Mouse (Mus musculus) lung, postnatal 0 days (tissue): ENCODE results near the gene Med14. TPM values are rescaled to one million over a fixed set of nuclear protein-coding genes. Genes with fewer than 3 reads are reported as not detected.

Source experiments
- ATAC-seq: fragments of 200-750 bp; cut with Nextera tagmentation; 2 replicates; pipeline ENCODE4 v1.8.0; 2017; ENCODE audit warnings: moderate library complexity
- DNase-seq: peaks from one replicate; pipeline ENCODE4 v3.0.0-alpha.2; 2016; ENCODE audit warnings: low spot score
- H3K27ac ChIP-seq: fragments of 300-500 bp; sonication (generic); 2 replicates; pipeline ENCODE4 v1.5.1; 2014; ENCODE audit warnings: antibody characterized with exemption, mild to moderate bottlenecking, low read length, mixed read lengths
- H3K27me3 ChIP-seq: fragments of 300-500 bp; sonication (generic); replicated peaks from 2 replicates; pipeline ENCODE4 v1.6.1; 2014; ENCODE audit warnings: low read length, mixed read lengths; ENCODE audit not compliant: insufficient read depth
- H3K36me3 ChIP-seq: fragments of 300-500 bp; sonication (generic); 2 replicates; pipeline ENCODE4 v1.6.1; 2014; ENCODE audit warnings: low read length, mixed read lengths; ENCODE audit not compliant: insufficient read depth
- H3K4me1 ChIP-seq: fragments of 300-500 bp; sonication (generic); 2 replicates; pipeline ENCODE4 v1.6.1; 2014; ENCODE audit warnings: antibody characterized with exemption, low read depth, low read length, mixed read lengths; ENCODE audit not compliant: insufficient read depth
- H3K4me2 ChIP-seq: fragments of 300-500 bp; sonication (generic); replicated peaks from 2 replicates; pipeline ENCODE4 v1.6.1; 2014; ENCODE audit warnings: low read depth, mild to moderate bottlenecking, low read length, moderate library complexity, mixed read lengths
- H3K4me3 ChIP-seq: fragments of 300-500 bp; sonication (generic); 2 replicates; pipeline ENCODE4 v1.5.1; 2014; ENCODE audit warnings: low read depth, low read length
- H3K9ac ChIP-seq: fragments of 300-500 bp; sonication (generic); replicated peaks from 2 replicates; pipeline ENCODE4 v1.6.1; 2014; ENCODE audit warnings: low read depth, mild to moderate bottlenecking
- H3K9me3 ChIP-seq: fragments of 300-500 bp; sonication (generic); 2 replicates; pipeline ENCODE4 v1.6.1; 2016; ENCODE audit warnings: low read length, mixed read lengths
- CTCF ChIP-seq: IDR thresholded peaks from 2 replicates; pipeline ENCODE4 v1.5.1; 2016; ENCODE audit warnings: antibody characterized with exemption, mild to moderate bottlenecking
- EP300 ChIP-seq: IDR thresholded peaks from 2 replicates; pipeline ENCODE4 v1.6.1; 2016; ENCODE audit warnings: antibody characterized with exemption, mild to moderate bottlenecking, control low read depth
- WGBS: fragments of 180-500 bp; shearing (Covaris S2); extraction: QIAGEN DNeasy Blood & Tissue Kit; methylation state at CpG from one replicate; pipeline ENCODE4 v1.1.7; 2014; 5-methylcytosine and 5-hydroxymethylcytosine counted together
- polyA plus RNA-seq: library from polyadenylated mRNA; unstranded; fragments of >200 nt; fragmentation: Nextera tagmentation; extraction: Ambion mirVana; gene quantifications from 2 replicates; pipeline ENCODE4 v1.2.1, GENCODE M21; 2015

Gene Med14
- polyA plus RNA-seq, 1 experiment from 2014 or later = 5.3 TPM

GRCm38 (mm10) chrX:12759625-12760024, 2.2 kb downstream of the Med14 start:
- H3K27ac ChIP-seq = no peak overlapping the region
- no peak for ATAC-seq
- H3K4me1 ChIP-seq = no peaks in the 10 kb centered on the region
- H3K9ac ChIP-seq = no peak overlapping the region
- no peak for DNase-seq
- no peaks in the 10 kb centered on the region for H3K27me3 ChIP-seq
- 37% methylated on average over 5 of the region's 5 CpGs for WGBS
- H3K9me3 ChIP-seq = no peaks in the 10 kb centered on the region
- TF ChIP-seq CTCF (no peak), EP300 (no peak)
- no peak overlapping the region; the same call in 1 of the 2 replicates for H3K4me2 ChIP-seq
- H3K36me3 ChIP-seq = no peaks in the 10 kb centered on the region
- 0 out of 2 replicates have a peak overlapping the region, but pooled peaks have one; percentile 56 for H3K4me3 ChIP-seq

GRCm38 (mm10) chrX:12747886-12748285, 14.0 kb downstream of the Med14 start:
- ATAC-seq = no peak
- no peak for DNase-seq
- H3K27ac ChIP-seq = no peak overlapping the region
- no peaks in the 10 kb centered on the region for H3K36me3 ChIP-seq
- no peaks in the 10 kb centered on the region for H3K4me1 ChIP-seq
- no peaks in the 10 kb centered on the region for H3K27me3 ChIP-seq
- TF ChIP-seq CTCF (no peak), EP300 (no peak)
- WGBS = 49% methylated on average over 4 of the region's 4 CpGs
- H3K9ac ChIP-seq = no peak overlapping the region
- no peak overlapping the region for H3K4me3 ChIP-seq
- H3K4me2 ChIP-seq = no peak overlapping the region
- H3K9me3 ChIP-seq = no peaks in the 10 kb centered on the region

- Histone ChIP-seq H3K4me2 (no peak overlapping the region), H3K27ac (no peak overlapping the region), H3K4me3 (no peak overlapping the region), H3K36me3 (no peaks in the 10 kb centered on the region), H3K9me3 (no peaks in the 10 kb centered on the region), H3K9ac (no peak overlapping the region), H3K27me3 (no peaks in the 10 kb centered on the region), H3K4me1 (no peaks in the 10 kb centered on the region)
- 91% methylated on average over 3 of the region's 3 CpGs for WGBS
- TF ChIP-seq CTCF (no peak), EP300 (no peak)
- ATAC-seq = no peak
- DNase-seq = no peak
Observed at GRCm38 (mm10) chrX:12746729-12747128, 15.1 kb downstream of the Med14 start.

GRCm38 (mm10) chrX:12740396-12740795, 21.5 kb downstream of the Med14 start:
- Histone ChIP-seq H3K27ac (no peak overlapping the region), H3K9me3 (no peaks in the 10 kb centered on the region), H3K4me2 (no peak overlapping the region), H3K9ac (no peak overlapping the region), H3K4me1 (no peaks in the 10 kb centered on the region), H3K27me3 (no peaks in the 10 kb centered on the region), H3K36me3 (no peaks in the 10 kb centered on the region), H3K4me3 (no peak overlapping the region)
- ATAC-seq = no peak
- TF ChIP-seq CTCF (no peak), EP300 (no peak)
- DNase-seq = no peak

- H3K27me3 ChIP-seq = no peaks in the 10 kb centered on the region
- no peak for DNase-seq
- H3K4me1 ChIP-seq = no peaks in the 10 kb centered on the region
- no peak for ATAC-seq
- 78% methylated on average over 4 of the region's 4 CpGs for WGBS
- H3K4me3 ChIP-seq = no peak overlapping the region
- H3K9me3 ChIP-seq = no peaks in the 10 kb centered on the region
- TF ChIP-seq EP300 (no peak), CTCF (no peak)
- no peak overlapping the region for H3K4me2 ChIP-seq
- no peak overlapping the region for H3K9ac ChIP-seq
- H3K27ac ChIP-seq = no peak overlapping the region
- H3K36me3 ChIP-seq = no peaks in the 10 kb centered on the region
Observed at GRCm38 (mm10) chrX:12716036-12716435, 45.8 kb downstream of the Med14 start.

GRCm38 (mm10) chrX:12713796-12714195, 48.1 kb downstream of the Med14 start:
- TF ChIP-seq EP300 (no peak), CTCF (no peak)
- ATAC-seq (no peak), DNase-seq (no peak)
- Histone ChIP-seq H3K4me1 (no peaks in the 10 kb centered on the region), H3K27me3 (no peaks in the 10 kb centered on the region), H3K4me3 (no peak overlapping the region), H3K4me2 (no peak overlapping the region), H3K9ac (no peak overlapping the region), H3K9me3 (no peaks in the 10 kb centered on the region), H3K27ac (no peak overlapping the region), H3K36me3 (no peaks in the 10 kb centered on the region)
- 96% methylated on average over 7 of the region's 7 CpGs for WGBS

GRCm38 (mm10) chrX:12686910-12687309, 75.0 kb downstream of the Med14 start:
- 45% methylated on average over 8 of the region's 8 CpGs for WGBS
- Histone ChIP-seq H3K27ac (no peak overlapping the region), H3K9me3 (no peaks in the 10 kb centered on the region), H3K4me3 (no peak overlapping the region), H3K9ac (no peak overlapping the region), H3K36me3 (no peaks in the 10 kb centered on the region), H3K4me2 (no peak overlapping the region), H3K27me3 (no peaks in the 10 kb centered on the region), H3K4me1 (no peaks in the 10 kb centered on the region)
- TF ChIP-seq CTCF (no peak), EP300 (no peak)
- ATAC-seq (peak; percentile 63), DNase-seq (peak; percentile 59)
